Mouse (Mus musculus) liver, embryonic 16.5 days (tissue): Measurements from ENCODE around the gene Mrgpra6. TPM values are rescaled to one million over a fixed set of nuclear protein-coding genes. Genes with fewer than 3 reads are reported as not detected.

Source experiments
- polyA plus RNA-seq: library from polyadenylated mRNA; unstranded; fragments of >200 nt; fragmentation: Nextera tagmentation; extraction: Ambion mirVana; gene quantifications from 2 replicates; pipeline ENCODE4 v1.2.1, GENCODE M21; 2015

Gene Mrgpra6
- polyA plus RNA-seq, 1 experiment from 2014 or later = not detected

Other genes starting within 250 kb of the Mrgpra6 start
- 5.8 and 6.8 TPM in 2 replicates for gene Uevld, start 246.4 kb downstream of the Mrgpra6 start, polyA plus RNA-seq
- not detected in 2 replicates for gene Gm9999, start 221.3 kb downstream of the Mrgpra6 start, polyA plus RNA-seq
- 12.1 and 12.6 TPM in 2 replicates for gene Spty2d1, start 196.5 kb downstream of the Mrgpra6 start, polyA plus RNA-seq
- gene Tmem86a, start 154.3 kb downstream of the Mrgpra6 start, polyA plus RNA-seq = 25.3 and 25.6 TPM in 2 replicates
- 0.08 TPM in 1 of 2 replicates, not detected in the other for gene Ptpn5, start 71.2 kb downstream of the Mrgpra6 start, polyA plus RNA-seq
- gene Mrgpra9, start 47.9 kb upstream of the Mrgpra6 start, polyA plus RNA-seq = not detected in 2 replicates
- not detected in 2 replicates for gene Mrgpra1, start 149.3 kb upstream of the Mrgpra6 start, polyA plus RNA-seq
- 0.63 and 1.1 TPM in 2 replicates for gene Mrgpra2a, start 247.2 kb upstream of the Mrgpra6 start, polyA plus RNA-seq